Mouse (Mus musculus) left cerebral cortex, adult 6 months (tissue): Measurements from ENCODE around the gene Gm11034. TPM values are rescaled to one million over a fixed set of nuclear protein-coding genes. Genes with fewer than 3 reads are reported as not detected.

ENCODE experiments used
- long read RNA-seq, 2 experiments: library from polyadenylated mRNA; unstranded; transcript quantifications; one replicate each; pipeline ENCODE4 v2.0.0; 2019 to 2020
- polyA plus RNA-seq: library from polyadenylated mRNA; unstranded; fragments of <200 nt; fragmentation: Nextera tagmentation; gene quantifications from 2 replicates; pipeline ENCODE4 v1.2.3, GENCODE M21; 2021

Gm11034 gene
- polyA plus RNA-seq, result not detected in 2 replicates
- long read RNA-seq, experiment 1, result 0 reads
- long read RNA-seq, experiment 2, result 0 reads

DNA sequence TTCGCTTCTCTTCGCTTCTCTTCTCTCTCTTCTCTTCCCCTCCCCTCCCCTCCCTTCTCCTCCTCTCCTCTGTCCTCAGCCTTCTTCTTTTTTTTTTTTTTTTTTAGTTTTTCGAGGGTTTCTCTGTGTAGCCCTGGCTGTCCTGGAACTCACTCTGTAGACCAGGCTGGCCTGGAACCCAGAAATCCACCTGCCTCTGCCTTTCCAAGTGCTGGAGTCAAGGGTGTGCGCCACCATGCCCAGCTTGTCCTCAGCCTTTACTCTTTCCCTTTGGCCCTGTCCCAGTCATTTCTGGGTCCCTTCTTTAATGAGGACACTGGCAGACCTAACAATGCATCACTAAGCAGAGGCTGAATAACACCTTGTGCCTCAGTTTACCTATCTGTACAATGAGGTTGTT is at the start of gene Gm11034:
Gm11034 (minus strand) TSS at position 101 of the 400 bp plus-strand sequence.

DNA sequence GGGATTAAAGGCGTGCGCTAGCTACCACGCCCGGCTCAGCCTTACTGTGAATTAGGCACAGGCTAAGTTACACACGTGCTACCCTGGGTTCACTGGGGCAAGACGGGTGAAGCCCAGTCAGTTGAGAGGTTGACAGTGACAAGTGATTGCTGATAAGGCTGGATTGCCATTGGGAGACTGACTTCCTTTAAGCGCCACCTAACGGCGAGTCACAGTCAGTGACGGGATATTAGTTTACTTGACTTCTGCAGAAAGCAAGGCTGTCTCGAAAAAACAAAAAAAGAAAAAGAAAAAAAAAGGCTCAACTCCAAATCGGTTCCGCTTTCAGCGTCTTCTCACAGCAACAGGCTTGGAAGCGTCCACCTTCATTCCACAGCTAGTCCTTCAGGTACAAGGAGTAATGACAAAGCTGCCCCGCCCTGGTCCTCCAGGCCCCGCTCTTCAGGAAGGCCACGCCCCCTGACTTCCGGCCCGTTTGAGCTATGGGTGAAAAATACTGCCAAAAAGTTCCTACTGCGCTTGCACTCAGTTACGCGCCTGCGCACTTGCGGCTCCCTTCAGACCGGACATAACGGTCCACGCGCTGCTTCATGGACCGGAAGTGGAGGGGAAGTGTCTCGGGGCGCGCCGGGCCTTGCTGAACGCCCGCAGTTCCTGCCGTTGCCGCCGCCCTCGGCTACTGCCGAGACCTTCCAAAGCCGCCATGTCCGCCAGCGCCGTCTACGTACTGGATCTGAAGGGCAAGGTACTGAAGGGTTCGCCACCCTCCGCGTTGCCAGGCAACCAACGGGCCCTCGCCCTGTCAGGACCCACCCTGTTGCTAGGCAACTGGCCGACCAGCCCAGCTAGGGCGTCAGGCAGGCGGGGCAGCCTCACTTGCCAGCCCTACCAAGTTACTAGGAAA is 26.3 kb upstream of the Gm11034 start, which contains the start of gene Ap1m1:
Ap1m1 (plus strand) TSS at position 520 of the 904 bp plus-strand sequence.

DNA sequence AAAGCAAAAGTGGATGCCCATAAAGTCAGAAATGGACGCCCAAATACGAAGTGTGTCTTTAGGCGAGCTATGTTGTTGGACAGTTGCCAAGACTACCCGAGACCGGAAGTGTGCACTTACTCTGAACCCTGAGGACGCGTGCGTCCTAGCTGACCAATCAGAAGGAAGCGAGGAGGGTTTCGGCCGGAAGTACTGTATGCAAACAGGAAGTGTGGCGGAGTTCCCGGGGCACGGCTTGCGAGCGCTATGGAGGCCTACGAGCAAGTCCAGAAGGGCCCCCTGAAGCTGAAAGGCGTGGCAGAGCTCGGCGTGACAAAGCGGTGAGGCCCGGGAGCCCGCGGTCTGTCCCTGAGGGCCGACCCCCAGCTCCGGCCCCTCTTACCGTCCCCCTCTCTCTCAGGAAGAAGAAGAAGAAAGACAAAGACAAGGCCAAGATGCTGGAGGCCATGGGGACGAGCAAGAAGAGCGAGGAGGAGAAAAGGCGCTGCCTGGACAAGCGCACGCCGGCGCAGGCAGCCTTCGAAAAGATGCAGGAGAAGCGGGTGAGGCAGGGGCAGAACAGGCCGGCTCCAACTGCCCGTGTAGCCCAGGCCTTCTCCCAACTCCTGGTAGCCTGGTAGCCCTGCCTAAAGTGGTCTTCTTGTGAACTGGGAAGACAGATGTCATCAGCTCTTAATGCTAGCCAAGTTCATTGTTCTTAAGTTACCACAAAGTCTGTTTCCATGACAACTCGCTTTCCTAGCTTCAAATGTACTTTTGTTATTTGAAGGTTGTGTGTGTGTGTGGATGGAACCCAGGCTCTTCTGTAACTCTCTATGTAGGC is 6.3 kb upstream of the Gm11034 start, which contains the start of gene Fam32a:
Fam32a (plus strand) TSS at position 190 of the 823 bp plus-strand sequence.

DNA sequence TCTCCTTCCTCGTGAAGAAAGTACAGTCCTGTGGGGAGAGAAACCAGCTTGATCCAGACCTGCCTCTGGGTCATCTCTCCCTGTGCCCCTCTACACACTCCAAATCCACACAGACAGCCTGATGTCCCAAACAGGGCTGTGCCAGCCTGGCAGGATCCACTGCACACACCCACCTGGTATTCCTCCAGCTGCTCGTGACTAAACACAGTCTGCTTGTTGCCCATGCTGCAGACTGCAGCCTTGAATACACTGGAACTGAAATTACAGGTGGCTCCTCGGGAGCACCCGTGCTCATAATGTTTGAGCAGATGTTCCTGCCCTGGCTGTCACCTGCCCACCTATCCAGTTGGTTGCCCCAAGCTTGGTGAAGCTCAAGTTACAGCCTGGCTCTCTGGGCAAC is 685 bp downstream of the Gm11034 start, which contains the start of gene Cib3:
Cib3 (minus strand) TSS at position 87 of the 400 bp plus-strand sequence.

DNA sequence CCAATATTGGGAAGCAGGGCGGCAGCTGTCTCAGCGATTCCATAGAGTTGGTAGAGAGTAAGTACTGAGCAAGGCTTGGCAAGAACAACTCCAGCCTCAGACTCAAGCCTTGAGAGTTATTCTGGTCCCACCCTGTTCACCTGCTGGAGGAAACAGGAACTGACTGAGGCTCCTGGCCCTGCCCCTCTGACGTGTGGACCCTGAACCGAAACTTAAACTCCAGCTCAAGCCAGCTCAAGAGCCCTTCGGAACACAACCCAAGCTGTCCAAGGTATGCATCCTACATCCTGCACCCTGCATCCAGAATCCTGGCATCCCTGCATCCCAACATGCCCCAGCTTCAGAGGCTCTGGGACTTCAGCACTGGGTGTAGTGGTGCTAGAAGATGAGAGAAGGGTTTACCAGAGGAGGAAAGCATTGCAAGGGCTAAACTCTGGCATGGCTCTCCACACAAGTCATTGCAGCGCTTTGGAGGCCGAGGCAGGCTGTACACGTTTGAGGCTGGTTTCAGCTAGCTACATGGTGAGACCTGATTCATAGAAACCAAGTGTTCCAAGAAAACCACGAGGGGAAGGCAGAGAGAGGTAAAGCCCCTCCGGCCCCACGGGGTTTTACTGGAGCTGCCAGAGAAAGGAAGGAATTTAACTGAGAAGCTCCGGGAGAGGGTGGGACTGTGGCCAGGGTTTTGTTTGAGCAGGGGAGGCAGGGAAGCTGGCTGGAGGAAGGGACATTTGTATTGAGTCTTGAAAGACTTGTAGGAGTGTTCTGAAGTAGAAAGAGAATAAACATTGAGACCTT is 23.8 kb downstream of the Gm11034 start, which contains the start of gene Hsh2d:
Hsh2d (plus strand) TSS at position 222 of the 798 bp plus-strand sequence.

Other genes with a start within 250 kb of the Gm11034 start
- gene Cyp4f18, start 204.0 kb downstream of the Gm11034 start, polyA plus RNA-seq, result 0.08 TPM in 1 of 2 replicates, not detected in the other
- not detected in 2 replicates for gene Olfr372, start 172.4 kb downstream of the Gm11034 start, polyA plus RNA-seq
- not detected in 2 replicates for gene Olfr373, start 130.5 kb downstream of the Gm11034 start, polyA plus RNA-seq
- gene Olfr374, start 106.6 kb downstream of the Gm11034 start, polyA plus RNA-seq, result not detected in 2 replicates
- 25.2 and 27.4 TPM in 2 replicates for gene Tpm4, start 78.7 kb downstream of the Gm11034 start, polyA plus RNA-seq
- gene Rab8a, start 52.4 kb downstream of the Gm11034 start, polyA plus RNA-seq, result 42.4 and 62.1 TPM in 2 replicates
- 0.16 TPM in 1 of 2 replicates, not detected in the other for gene Hsh2d, start 24.0 kb downstream of the Gm11034 start, polyA plus RNA-seq
- not detected in 2 replicates for gene Cib3, start 799 bp downstream of the Gm11034 start, polyA plus RNA-seq
- gene Fam32a, start 6.1 kb upstream of the Gm11034 start, polyA plus RNA-seq, result 48.0 and 64.8 TPM in 2 replicates
- 80.9 and 92.7 TPM in 2 replicates for gene Ap1m1, start 26.4 kb upstream of the Gm11034 start, polyA plus RNA-seq
- 7.1 and 8.5 TPM in 2 replicates for gene Gm10282, start 91.6 kb upstream of the Gm11034 start, polyA plus RNA-seq
- gene Klf2, start 105.4 kb upstream of the Gm11034 start, polyA plus RNA-seq, result 0.70 and 14.4 TPM in 2 replicates
- gene Eps15l1, start 207.8 kb upstream of the Gm11034 start, polyA plus RNA-seq, result 19.7 and 21.9 TPM in 2 replicates
- gene Calr3, start 230.2 kb upstream of the Gm11034 start, polyA plus RNA-seq, result 1.0 and 1.5 TPM in 2 replicates
- gene 1700030K09Rik, start 230.2 kb upstream of the Gm11034 start, polyA plus RNA-seq, result 6.7 and 7.6 TPM in 2 replicates